Mouse (Mus musculus) midbrain, embryonic 16.5 days (tissue): ENCODE data around the gene Cd300lb. TPM values are rescaled to one million over a fixed set of nuclear protein-coding genes. Genes with fewer than 3 reads are reported as not detected.

Experiments used
- ATAC-seq: fragments of 200-750 bp; cut with Nextera tagmentation; 2 replicates; pipeline ENCODE4 v1.8.0; 2017; ENCODE audit warnings: moderate TSS enrichment
- H3K27ac ChIP-seq: fragments of 300-500 bp; sonication (generic); 2 replicates; pipeline ENCODE4 v1.5.1; 2014; ENCODE audit warnings: mild to moderate bottlenecking, low read length, mixed read lengths
- H3K27me3 ChIP-seq: fragments of 300-500 bp; sonication (generic); 2 replicates; pipeline ENCODE4 v1.6.1; 2014; ENCODE audit warnings: low read depth, low read length, mixed read lengths; ENCODE audit not compliant: control insufficient read depth, insufficient read depth
- H3K36me3 ChIP-seq: fragments of 300-500 bp; sonication (generic); 2 replicates; pipeline ENCODE4 v1.6.1; 2014; ENCODE audit warnings: mild to moderate bottlenecking, low read length, moderate library complexity, mixed read lengths; ENCODE audit not compliant: control insufficient read depth, insufficient read depth
- H3K4me1 ChIP-seq: fragments of 300-500 bp; sonication (generic); 2 replicates; pipeline ENCODE4 v1.6.1; 2014; ENCODE audit warnings: mild to moderate bottlenecking, low read length, mixed read lengths; ENCODE audit not compliant: control insufficient read depth, insufficient read depth
- H3K4me2 ChIP-seq: fragments of 300-500 bp; sonication (generic); 2 replicates; pipeline ENCODE4 v1.6.1; 2014; ENCODE audit warnings: mild to moderate bottlenecking, low read length, mixed read lengths
- H3K4me3 ChIP-seq: fragments of 300-500 bp; sonication (generic); 2 replicates; pipeline ENCODE4 v1.5.1; 2014; ENCODE audit warnings: low read depth, mild to moderate bottlenecking, low read length, moderate library complexity, mixed read lengths
- H3K9ac ChIP-seq: fragments of 300-500 bp; sonication (generic); 2 replicates; pipeline ENCODE4 v1.6.1; 2014; ENCODE audit warnings: low read depth, low read length, mixed read lengths
- H3K9me3 ChIP-seq: fragments of 300-500 bp; sonication (generic); replicated peaks from 2 replicates; pipeline ENCODE4 v1.6.1; 2014; ENCODE audit warnings: mild to moderate bottlenecking, low read length, mixed read lengths; ENCODE audit not compliant: control insufficient read depth, poor library complexity, severe bottlenecking
- WGBS: fragments of 180-500 bp; shearing (Covaris S2); extraction: QIAGEN DNeasy Blood & Tissue Kit; methylation state at CpG from one replicate; pipeline ENCODE4 v1.1.7; 2014; 5-methylcytosine and 5-hydroxymethylcytosine counted together
- polyA plus RNA-seq: library from polyadenylated mRNA; unstranded; fragments of >200 nt; fragmentation: Nextera tagmentation; extraction: Ambion mirVana; gene quantifications from 2 replicates; pipeline ENCODE4 v1.2.1, GENCODE M21; 2015

Cd300lb gene
- 0.07 TPM in 1 of 2 replicates, not detected in the other for polyA plus RNA-seq

DNA sequence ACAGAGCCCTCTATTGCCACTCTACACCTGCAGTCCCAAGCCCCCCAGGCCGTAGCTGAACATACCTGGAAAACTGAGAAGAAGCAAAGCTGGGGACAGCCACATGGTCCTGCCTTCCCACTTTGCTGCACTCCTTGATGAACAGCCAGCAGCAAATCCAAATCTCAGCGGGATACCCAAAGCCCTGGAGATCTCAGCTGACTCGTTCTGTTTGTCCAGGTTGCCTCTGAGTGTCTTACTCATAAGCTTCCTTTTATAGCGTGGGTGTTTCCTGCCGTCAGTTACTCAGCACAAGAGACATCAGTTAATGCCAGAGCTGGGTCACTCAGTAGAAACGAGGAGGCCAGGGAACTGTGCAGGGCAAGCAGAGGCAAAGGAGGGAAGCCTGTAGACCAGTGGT lies at the start of gene Cd300lb:
Cd300lb (minus strand) TSS at position 243 of the 400 bp plus-strand sequence.
- ATAC-seq, result no peak
- H3K27ac ChIP-seq, result no peak within 1 kb of the TSS
- no peak within 1 kb of the TSS for H3K4me3 ChIP-seq
- no peaks in the 10 kb centered on the region for H3K36me3 ChIP-seq
- H3K4me2 ChIP-seq, result no peak within 1 kb of the TSS
- 64% methylated on average over 6 of the region's 6 CpGs for WGBS
- no peaks in the 10 kb centered on the region for H3K4me1 ChIP-seq
- H3K27me3 ChIP-seq, result no peaks in the 10 kb centered on the region
- no peak within 1 kb of the TSS for H3K9ac ChIP-seq
- no peaks in the 10 kb centered on the region for H3K9me3 ChIP-seq

DNA sequence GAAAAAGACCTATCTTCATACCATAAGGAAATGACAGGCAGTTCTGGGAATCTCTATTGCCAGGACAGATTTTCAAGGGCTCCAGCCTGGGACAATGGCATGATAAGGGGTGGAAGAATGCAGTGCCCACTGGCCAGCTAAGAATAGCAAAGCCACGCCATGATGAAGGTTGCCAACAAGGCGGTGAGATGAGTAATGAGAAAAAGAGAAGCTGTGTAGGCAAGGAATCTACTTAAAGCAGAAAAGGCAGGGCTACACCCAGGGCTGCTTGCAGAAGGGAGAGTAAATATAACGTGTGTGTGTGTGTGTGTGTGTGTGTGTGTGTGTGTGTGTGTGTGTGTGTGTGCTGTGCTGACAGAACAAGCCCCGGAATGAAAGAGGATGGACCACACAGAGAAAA lies 47.7 kb upstream of the Cd300lb start:
- no peak overlapping the region for H3K9ac ChIP-seq
- 77% methylated on average over 4 of the region's 4 CpGs for WGBS
- H3K27me3 ChIP-seq, result no peaks in the 10 kb centered on the region
- peaks cover 10% of the 10 kb centered on the region for H3K9me3 ChIP-seq
- H3K36me3 ChIP-seq, result no peaks in the 10 kb centered on the region
- no peak overlapping the region for H3K27ac ChIP-seq
- no peak overlapping the region for H3K4me3 ChIP-seq
- no peaks in the 10 kb centered on the region for H3K4me1 ChIP-seq
- H3K4me2 ChIP-seq, result no peak overlapping the region
- no peak for ATAC-seq

DNA sequence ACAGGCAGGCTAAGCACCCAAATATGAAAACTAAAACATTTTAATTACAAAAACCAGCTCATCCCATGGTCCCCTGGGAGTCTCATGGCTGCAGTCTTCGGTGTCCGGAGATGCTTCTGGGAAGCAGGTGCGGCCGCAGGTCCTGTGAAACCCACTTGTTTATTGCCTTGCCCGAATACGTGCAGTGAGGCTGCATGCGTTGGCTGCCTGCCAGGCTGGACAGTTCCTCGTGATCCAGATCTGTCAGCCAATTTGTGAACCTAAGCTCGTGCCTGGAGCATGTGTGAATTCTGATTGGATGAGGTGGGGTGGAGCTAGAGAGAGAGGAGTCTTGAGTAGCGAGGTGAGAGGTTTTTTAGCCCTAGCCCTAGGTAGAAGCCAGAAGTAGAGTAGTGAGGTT lies 38.5 kb upstream of the Cd300lb start:
- Histone ChIP-seq H3K4me2 (no peak overlapping the region), H3K9ac (no peak overlapping the region), H3K4me1 (no peaks in the 10 kb centered on the region), H3K4me3 (no peak overlapping the region), H3K27me3 (no peaks in the 10 kb centered on the region), H3K27ac (no peak overlapping the region), H3K9me3 (no peaks in the 10 kb centered on the region), H3K36me3 (no peaks in the 10 kb centered on the region)
- WGBS, result 75% methylated on average over 10 of the region's 10 CpGs
- ATAC-seq, result no peak

DNA sequence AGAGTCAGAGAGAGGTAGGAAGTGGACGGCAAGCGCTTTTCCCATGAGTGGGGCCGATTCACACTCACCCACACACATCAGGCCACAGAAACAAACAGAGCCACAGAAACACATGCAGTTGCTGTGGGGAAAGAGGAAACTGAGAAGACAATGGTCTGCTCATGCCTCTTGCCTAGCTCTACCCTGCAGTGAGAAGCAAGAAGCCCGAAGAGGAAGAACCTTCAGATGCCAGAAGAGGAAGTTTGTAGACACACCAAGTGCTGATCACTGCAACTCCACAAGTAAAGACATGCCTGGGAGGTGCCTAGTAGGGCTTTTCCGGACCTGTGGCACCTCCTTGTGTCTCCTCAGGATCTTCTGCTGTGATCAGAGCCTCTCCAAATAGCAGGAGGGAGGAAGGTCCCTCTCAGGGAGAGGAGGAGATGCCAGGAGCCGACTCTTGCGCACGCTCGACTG lies 34.6 kb upstream of the Cd300lb start, which contains the start of gene Cd300c:
Cd300c (minus strand) TSS at position 406 of the 456 bp plus-strand sequence.
- no peaks in the 10 kb centered on the region for H3K9me3 ChIP-seq
- WGBS, result 82% methylated on average over 9 of the region's 9 CpGs
- no peak within 1 kb of the TSS for H3K27ac ChIP-seq
- H3K4me1 ChIP-seq, result no peaks in the 10 kb centered on the region
- H3K4me2 ChIP-seq, result no peak within 1 kb of the TSS
- no peak within 1 kb of the TSS for H3K9ac ChIP-seq
- H3K27me3 ChIP-seq, result no peaks in the 10 kb centered on the region
- ATAC-seq, result no peak
- H3K4me3 ChIP-seq, result no peak within 1 kb of the TSS
- H3K36me3 ChIP-seq, result no peaks in the 10 kb centered on the region

DNA sequence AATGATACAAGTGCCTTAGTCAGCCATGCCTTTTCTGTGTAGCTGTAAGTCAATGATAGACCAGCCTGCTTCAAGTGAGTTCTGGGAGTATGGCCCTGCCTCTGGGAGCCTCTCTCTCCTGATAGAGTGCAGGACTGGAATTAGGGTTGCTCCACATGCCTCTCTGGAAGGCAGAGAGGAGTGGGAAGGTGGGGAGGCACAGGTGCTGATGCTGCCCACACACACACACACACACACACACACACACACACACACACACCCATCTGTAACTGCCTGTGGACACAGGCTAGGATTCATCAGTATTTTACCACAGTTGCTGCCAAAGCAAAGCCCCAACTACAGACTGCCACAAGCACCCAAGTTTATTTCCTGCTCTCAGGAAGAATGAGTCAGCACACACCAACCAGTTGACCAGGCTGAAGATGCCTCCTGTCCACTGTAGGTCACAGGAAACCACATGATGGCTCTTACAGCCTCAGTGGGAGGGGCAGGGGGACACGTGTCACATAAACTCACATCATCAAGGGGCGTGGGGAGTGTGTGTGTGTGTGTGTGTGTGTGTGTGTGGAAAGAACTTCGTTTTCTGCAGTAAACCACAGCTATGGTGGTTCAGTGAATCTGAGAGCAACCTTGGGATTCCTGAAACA lies 31.1 kb upstream of the Cd300lb start:
- no peak for ATAC-seq
- H3K27ac ChIP-seq, result no peak overlapping the region
- H3K4me3 ChIP-seq, result no peak overlapping the region
- H3K4me2 ChIP-seq, result no peak overlapping the region
- no peaks in the 10 kb centered on the region for H3K4me1 ChIP-seq
- H3K9me3 ChIP-seq, result no peaks in the 10 kb centered on the region
- WGBS, result 71% methylated on average over 3 of the region's 3 CpGs
- no peak overlapping the region for H3K9ac ChIP-seq
- H3K27me3 ChIP-seq, result no peaks in the 10 kb centered on the region
- H3K36me3 ChIP-seq, result no peaks in the 10 kb centered on the region

DNA sequence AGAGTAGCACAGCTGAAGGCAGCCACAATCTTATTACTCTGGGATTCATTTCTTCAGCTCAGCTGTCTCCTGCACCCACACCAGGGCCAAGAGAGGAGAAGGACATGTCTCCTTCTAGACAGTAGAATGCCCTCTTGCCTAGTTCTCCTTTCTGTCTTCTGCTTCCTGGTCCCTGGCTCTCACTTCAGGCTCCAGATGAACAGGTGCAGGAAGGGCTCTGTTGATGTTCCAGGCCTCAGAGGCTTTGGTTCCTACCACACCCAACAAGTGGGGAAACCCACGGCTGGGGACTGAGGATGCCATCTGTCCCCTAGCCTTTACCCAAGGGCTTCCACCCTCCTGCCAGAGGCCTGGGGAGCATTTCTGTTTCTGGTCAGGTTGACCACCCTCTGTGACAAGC lies 26.2 kb upstream of the Cd300lb start:
- WGBS, result 82% methylated on average over 1 of the region's 1 CpGs
- no peak for ATAC-seq
- Histone ChIP-seq H3K4me1 (no peaks in the 10 kb centered on the region), H3K9ac (no peak overlapping the region), H3K4me3 (no peak overlapping the region), H3K9me3 (no peaks in the 10 kb centered on the region), H3K36me3 (no peaks in the 10 kb centered on the region), H3K27ac (no peak overlapping the region), H3K4me2 (no peak overlapping the region), H3K27me3 (no peaks in the 10 kb centered on the region)

DNA sequence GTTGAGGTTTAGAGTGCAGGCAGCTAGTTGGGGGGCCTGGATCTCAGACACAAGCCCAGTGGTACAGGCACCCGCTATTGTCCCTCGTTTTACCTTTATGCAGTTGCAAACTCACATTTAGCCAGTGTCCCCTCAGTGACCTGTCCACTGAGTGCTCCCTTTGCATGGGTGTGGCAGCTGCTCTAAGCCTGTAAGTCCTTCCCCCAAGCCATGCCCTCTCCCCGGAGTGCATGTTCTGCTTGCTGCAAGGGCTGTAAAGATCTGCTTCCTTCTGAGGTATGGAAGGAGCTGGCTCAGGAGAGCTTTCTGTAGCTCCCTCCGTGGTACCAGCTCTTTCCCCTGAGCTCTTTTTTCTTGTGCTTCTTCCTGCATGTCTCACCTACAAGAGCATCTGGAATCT lies 595 bp downstream of the Cd300lb start:
- H3K27ac ChIP-seq, result no peak overlapping the region
- H3K9ac ChIP-seq, result no peak overlapping the region
- H3K4me3 ChIP-seq, result no peak overlapping the region
- no peaks in the 10 kb centered on the region for H3K4me1 ChIP-seq
- 73% methylated on average over 4 of the region's 4 CpGs for WGBS
- H3K27me3 ChIP-seq, result no peaks in the 10 kb centered on the region
- no peak for ATAC-seq
- no peaks in the 10 kb centered on the region for H3K36me3 ChIP-seq
- no peak overlapping the region for H3K4me2 ChIP-seq
- H3K9me3 ChIP-seq, result no peaks in the 10 kb centered on the region

DNA sequence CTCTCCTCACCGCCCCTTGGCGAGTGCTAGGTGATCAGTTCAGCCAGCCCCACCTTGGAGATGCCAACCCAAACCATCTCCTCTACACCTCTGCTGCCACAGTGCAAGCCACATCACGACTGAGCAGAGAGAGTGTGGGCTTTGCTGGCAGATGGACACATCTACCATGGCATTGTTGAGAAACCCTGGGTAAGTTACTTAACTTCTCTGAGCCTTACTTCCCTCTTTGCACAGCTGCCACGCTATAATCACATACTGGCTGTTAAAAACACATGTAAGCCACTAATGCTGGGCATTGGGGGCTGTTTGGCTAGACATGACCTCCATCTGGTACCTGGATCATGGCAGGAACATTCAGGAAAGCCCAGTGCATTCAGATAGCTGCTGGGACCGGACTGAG lies 3.1 kb downstream of the Cd300lb start:
- no peak for ATAC-seq
- 80% methylated on average over 5 of the region's 5 CpGs for WGBS
- H3K4me1 ChIP-seq, result no peaks in the 10 kb centered on the region

DNA sequence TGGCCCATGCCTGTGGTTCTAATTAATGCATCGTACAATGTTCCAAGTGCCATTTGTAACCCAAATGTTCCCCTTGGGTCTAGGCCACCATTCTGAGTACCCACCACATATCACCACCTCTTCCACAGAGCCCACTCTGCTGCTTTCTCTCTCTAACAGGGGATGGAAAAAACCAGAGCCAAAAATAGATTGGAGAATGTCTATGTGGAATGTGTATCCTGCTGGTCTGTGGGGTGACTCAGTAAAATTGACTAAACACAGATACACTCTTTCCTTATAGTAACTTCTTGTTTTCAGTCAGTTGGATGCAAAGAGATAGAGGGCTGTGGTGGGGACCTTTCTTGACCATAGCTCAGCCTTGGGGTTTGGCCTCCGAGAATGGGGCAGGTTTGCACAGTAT lies 4.6 kb downstream of the Cd300lb start:
- Histone ChIP-seq H3K27ac (no peak overlapping the region), H3K9ac (no peak overlapping the region), H3K27me3 (no peaks in the 10 kb centered on the region), H3K4me3 (no peak overlapping the region), H3K4me2 (no peak overlapping the region), H3K36me3 (no peaks in the 10 kb centered on the region), H3K4me1 (no peaks in the 10 kb centered on the region), H3K9me3 (no peaks in the 10 kb centered on the region)
- WGBS, result 83% methylated on average over 2 of the region's 2 CpGs
- no peak for ATAC-seq

More for the DNA sequence above, 3.1 kb downstream of the Cd300lb start:
- Histone ChIP-seq H3K9ac (no peak overlapping the region), H3K36me3 (no peaks in the 10 kb centered on the region), H3K4me2 (no peak overlapping the region), H3K27me3 (no peaks in the 10 kb centered on the region), H3K9me3 (no peaks in the 10 kb centered on the region), H3K4me3 (no peak overlapping the region), H3K27ac (no peak overlapping the region)
